Mouse (Mus musculus) urinary bladder, adult 18-20 months (tissue): ENCODE measurements around the gene Ccdc121.
"Not testable (repeated sequence)": the region's sequence is repeated elsewhere in the genome, so short reads cannot be mapped to it uniquely, and the experiment has no call there.

ENCODE experiments used
- DNase-seq, 2 experiments: peaks; one replicate each; pipeline ENCODE4 v3.0.0; 2022; ENCODE audit warnings: low spot score in 2 of 2, mixed read lengths in 2 of 2

Ccdc121 gene

GRCm38 (mm10) chr1:181512430-181513129, 1.3 kb upstream of the Ccdc121 start:
- no peak for DNase-seq

GRCm38 (mm10) chr1:181510855-181511254, 396 bp downstream of the Ccdc121 start:
- not testable (repeated sequence) for DNase-seq

GRCm38 (mm10) chr1:181505367-181505766, 5.9 kb downstream of the Ccdc121 start:
- no peak for DNase-seq

- DNase-seq: no peak
Measured at GRCm38 (mm10) chr1:181503471-181503870, 7.8 kb downstream of the Ccdc121 start.

- DNase-seq: no peak
Measured at GRCm38 (mm10) chr1:181484696-181485095, 26.6 kb downstream of the Ccdc121 start.

GRCm38 (mm10) chr1:181476557-181476956, 34.7 kb downstream of the Ccdc121 start:
- no peak for DNase-seq

- DNase-seq: no peak
Measured at GRCm38 (mm10) chr1:181476141-181476540, 35.1 kb downstream of the Ccdc121 start.

GRCm38 (mm10) chr1:181469415-181469814, 41.8 kb downstream of the Ccdc121 start:
- no peak for DNase-seq

GRCm38 (mm10) chr1:181467321-181467670, 44.0 kb downstream of the Ccdc121 start:
- no peak for DNase-seq

GRCm38 (mm10) chr1:181466601-181467320, 44.5 kb downstream of the Ccdc121 start:
- DNase-seq: no peak

- DNase-seq: no peak
Measured at GRCm38 (mm10) chr1:181466040-181466439, 45.2 kb downstream of the Ccdc121 start.

- peak in 1 of 2 experiments; percentile 6 for DNase-seq
Measured at GRCm38 (mm10) chr1:181465027-181465426, 46.2 kb downstream of the Ccdc121 start.

- no peak for DNase-seq
Measured at GRCm38 (mm10) chr1:181462906-181463179, 48.4 kb downstream of the Ccdc121 start.

GRCm38 (mm10) chr1:181462051-181462905, 49.0 kb downstream of the Ccdc121 start:
- DNase-seq: no peak

- DNase-seq: no peak
Measured at GRCm38 (mm10) chr1:181461484-181461883, 49.8 kb downstream of the Ccdc121 start.

GRCm38 (mm10) chr1:181460283-181460682, 51.0 kb downstream of the Ccdc121 start:
- no peak for DNase-seq
